Mouse (Mus musculus) E14TG2a.4 (cell line): ENCODE data around the gene Camk1d.

Experiments used
- CTCF ChIP-seq: conservative IDR thresholded peaks from 2 replicates; pipeline ENCODE4 v1.5.1; 2014; ENCODE audit warnings: low read length
- POU5F1 ChIP-seq: IDR thresholded peaks from 2 replicates; pipeline ENCODE4 v1.6.1; 2014; ENCODE audit warnings: low read length, borderline replicate concordance

GRCm38 (mm10) chr2:5469366-5469941, 244.9 kb downstream of the Camk1d start:
- no peak for TF ChIP-seq CTCF
- no peak for TF ChIP-seq POU5F1
